Mouse (Mus musculus): Measurements from ENCODE around the gene Nabp2. TPM values are rescaled to one million over a fixed set of nuclear protein-coding genes. Genes with fewer than 3 reads are reported as not detected.

Nabp2 gene
- 47.3 TPM for polyA plus RNA-seq (2014; fragmentation: Illumina TruSeq; extraction: RNeasy Lipid Tissue Mini Kit (QIAGEN cat#74804); ENCODE audit: low read depth, low replicate concordance)

GRCm38 (mm10) chr10:128411211-128412054 is at the start of gene Nabp2, which contains the start of gene Rnf41:
Gene Nabp2 (minus strand): TSS chr10:128411492.
Gene Rnf41 (plus strand): TSS chr10:128411657.

GRCm38 (mm10) chr10:128458719-128459408 is 47.6 kb upstream of the Nabp2 start, which contains the start of gene Smarcc2:
Gene Smarcc2 (plus strand): TSS chr10:128459248.

GRCm38 (mm10) chr10:128401056-128401455 is 10.2 kb downstream of the Nabp2 start, which contains the start of gene Slc39a5:
Gene Slc39a5 (minus strand): TSS chr10:128401229.

GRCm38 (mm10) chr10:128376455-128377211 is 34.7 kb downstream of the Nabp2 start, which contains the start of gene Ankrd52:
Gene Ankrd52 (plus strand): TSS chr10:128377115.

GRCm38 (mm10) chr10:128368402-128369217 is 42.7 kb downstream of the Nabp2 start, which contains the start of gene Coq10a:
Gene Coq10a (minus strand): TSS chr10:128368997.

Other genes starting within 250 kb of the Nabp2 start
- gene Rbms2, start 231.2 kb downstream of the Nabp2 start, polyA plus RNA-seq (2014; fragmentation: Illumina TruSeq; extraction: RNeasy Lipid Tissue Mini Kit (QIAGEN cat#74804); ENCODE audit: low read depth, low replicate concordance), result 87.6 TPM
- 0.81 TPM for gene Gls2, start 217.0 kb downstream of the Nabp2 start, polyA plus RNA-seq (2014; fragmentation: Illumina TruSeq; extraction: RNeasy Lipid Tissue Mini Kit (QIAGEN cat#74804); ENCODE audit: low read depth, low replicate concordance)
- gene Spryd4, start 199.7 kb downstream of the Nabp2 start, polyA plus RNA-seq (2014; fragmentation: Illumina TruSeq; extraction: RNeasy Lipid Tissue Mini Kit (QIAGEN cat#74804); ENCODE audit: low read depth, low replicate concordance), result 9.3 TPM
- not detected for gene Mip, start 185.7 kb downstream of the Nabp2 start, polyA plus RNA-seq (2014; fragmentation: Illumina TruSeq; extraction: RNeasy Lipid Tissue Mini Kit (QIAGEN cat#74804); ENCODE audit: low read depth, low replicate concordance)
- gene Timeless, start 179.4 kb downstream of the Nabp2 start, polyA plus RNA-seq (2014; fragmentation: Illumina TruSeq; extraction: RNeasy Lipid Tissue Mini Kit (QIAGEN cat#74804); ENCODE audit: low read depth, low replicate concordance), result 5.1 TPM
- gene Apon, start 157.4 kb downstream of the Nabp2 start, polyA plus RNA-seq (2014; fragmentation: Illumina TruSeq; extraction: RNeasy Lipid Tissue Mini Kit (QIAGEN cat#74804); ENCODE audit: low read depth, low replicate concordance), result not detected
- not detected for gene Apof, start 142.8 kb downstream of the Nabp2 start, polyA plus RNA-seq (2014; fragmentation: Illumina TruSeq; extraction: RNeasy Lipid Tissue Mini Kit (QIAGEN cat#74804); ENCODE audit: low read depth, low replicate concordance)
- 29.3 TPM for gene Stat2, start 140.9 kb downstream of the Nabp2 start, polyA plus RNA-seq (2014; fragmentation: Illumina TruSeq; extraction: RNeasy Lipid Tissue Mini Kit (QIAGEN cat#74804); ENCODE audit: low read depth, low replicate concordance)
- 0.52 TPM for gene Il23a, start 112.7 kb downstream of the Nabp2 start, polyA plus RNA-seq (2014; fragmentation: Illumina TruSeq; extraction: RNeasy Lipid Tissue Mini Kit (QIAGEN cat#74804); ENCODE audit: low read depth, low replicate concordance)
- gene Pan2, start 108.2 kb downstream of the Nabp2 start, polyA plus RNA-seq (2014; fragmentation: Illumina TruSeq; extraction: RNeasy Lipid Tissue Mini Kit (QIAGEN cat#74804); ENCODE audit: low read depth, low replicate concordance), result 18.7 TPM
- 146 TPM for gene Cnpy2, start 89.0 kb downstream of the Nabp2 start, polyA plus RNA-seq (2014; fragmentation: Illumina TruSeq; extraction: RNeasy Lipid Tissue Mini Kit (QIAGEN cat#74804); ENCODE audit: low read depth, low replicate concordance)
- 162 TPM for gene Cs, start 73.8 kb downstream of the Nabp2 start, polyA plus RNA-seq (2014; fragmentation: Illumina TruSeq; extraction: RNeasy Lipid Tissue Mini Kit (QIAGEN cat#74804); ENCODE audit: low read depth, low replicate concordance)
- 39.7 TPM for gene Coq10a, start 42.5 kb downstream of the Nabp2 start, polyA plus RNA-seq (2014; fragmentation: Illumina TruSeq; extraction: RNeasy Lipid Tissue Mini Kit (QIAGEN cat#74804); ENCODE audit: low read depth, low replicate concordance)
- gene Ankrd52, start 34.4 kb downstream of the Nabp2 start, polyA plus RNA-seq (2014; fragmentation: Illumina TruSeq; extraction: RNeasy Lipid Tissue Mini Kit (QIAGEN cat#74804); ENCODE audit: low read depth, low replicate concordance), result 26.0 TPM
- gene Slc39a5, start 10.3 kb downstream of the Nabp2 start, polyA plus RNA-seq (2014; fragmentation: Illumina TruSeq; extraction: RNeasy Lipid Tissue Mini Kit (QIAGEN cat#74804); ENCODE audit: low read depth, low replicate concordance), result 0.30 TPM
- gene Rnf41, start 165 bp upstream of the Nabp2 start, polyA plus RNA-seq (2014; fragmentation: Illumina TruSeq; extraction: RNeasy Lipid Tissue Mini Kit (QIAGEN cat#74804); ENCODE audit: low read depth, low replicate concordance), result 33.2 TPM
- gene Smarcc2, start 47.8 kb upstream of the Nabp2 start, polyA plus RNA-seq (2014; fragmentation: Illumina TruSeq; extraction: RNeasy Lipid Tissue Mini Kit (QIAGEN cat#74804); ENCODE audit: low read depth, low replicate concordance), result 105 TPM
- gene Myl6, start 82.7 kb upstream of the Nabp2 start, polyA plus RNA-seq (2014; fragmentation: Illumina TruSeq; extraction: RNeasy Lipid Tissue Mini Kit (QIAGEN cat#74804); ENCODE audit: low read depth, low replicate concordance), result 1,629 TPM
- gene Myl6b, start 87.2 kb upstream of the Nabp2 start, polyA plus RNA-seq (2014; fragmentation: Illumina TruSeq; extraction: RNeasy Lipid Tissue Mini Kit (QIAGEN cat#74804); ENCODE audit: low read depth, low replicate concordance), result 5.5 TPM
- 98.5 TPM for gene Esyt1, start 114.4 kb upstream of the Nabp2 start, polyA plus RNA-seq (2014; fragmentation: Illumina TruSeq; extraction: RNeasy Lipid Tissue Mini Kit (QIAGEN cat#74804); ENCODE audit: low read depth, low replicate concordance)
- gene Zc3h10, start 136.3 kb upstream of the Nabp2 start, polyA plus RNA-seq (2014; fragmentation: Illumina TruSeq; extraction: RNeasy Lipid Tissue Mini Kit (QIAGEN cat#74804); ENCODE audit: low read depth, low replicate concordance), result 9.8 TPM
- 2,778 TPM for gene Rpl41, start 137.8 kb upstream of the Nabp2 start, polyA plus RNA-seq (2014; fragmentation: Illumina TruSeq; extraction: RNeasy Lipid Tissue Mini Kit (QIAGEN cat#74804); ENCODE audit: low read depth, low replicate concordance)
- gene Pa2g4, start 154.5 kb upstream of the Nabp2 start, polyA plus RNA-seq (2014; fragmentation: Illumina TruSeq; extraction: RNeasy Lipid Tissue Mini Kit (QIAGEN cat#74804); ENCODE audit: low read depth, low replicate concordance), result 63.0 TPM
- gene Erbb3, start 178.2 kb upstream of the Nabp2 start, polyA plus RNA-seq (2014; fragmentation: Illumina TruSeq; extraction: RNeasy Lipid Tissue Mini Kit (QIAGEN cat#74804); ENCODE audit: low read depth, low replicate concordance), result 32.3 TPM
- gene Rps26, start 215.3 kb upstream of the Nabp2 start, polyA plus RNA-seq (2014; fragmentation: Illumina TruSeq; extraction: RNeasy Lipid Tissue Mini Kit (QIAGEN cat#74804); ENCODE audit: low read depth, low replicate concordance), result 1,498 TPM
- 3.3 TPM for gene Ikzf4, start 234.5 kb upstream of the Nabp2 start, polyA plus RNA-seq (2014; fragmentation: Illumina TruSeq; extraction: RNeasy Lipid Tissue Mini Kit (QIAGEN cat#74804); ENCODE audit: low read depth, low replicate concordance)

Measured in adipose tissue, adult 10 weeks (tissue).